Mouse (Mus musculus): Measurements from ENCODE around the gene Zfyve28. TPM values are rescaled to one million over a fixed set of nuclear protein-coding genes. Genes with fewer than 3 reads are reported as not detected.
A peak's percentile ranks its signal among the peaks of the same experiment; 100 is the strongest.

Zfyve28 gene
- total and polyA plus RNA-seq, 3 experiments, result 0.65 to 1.3 (median 0.75) TPM

DNA sequence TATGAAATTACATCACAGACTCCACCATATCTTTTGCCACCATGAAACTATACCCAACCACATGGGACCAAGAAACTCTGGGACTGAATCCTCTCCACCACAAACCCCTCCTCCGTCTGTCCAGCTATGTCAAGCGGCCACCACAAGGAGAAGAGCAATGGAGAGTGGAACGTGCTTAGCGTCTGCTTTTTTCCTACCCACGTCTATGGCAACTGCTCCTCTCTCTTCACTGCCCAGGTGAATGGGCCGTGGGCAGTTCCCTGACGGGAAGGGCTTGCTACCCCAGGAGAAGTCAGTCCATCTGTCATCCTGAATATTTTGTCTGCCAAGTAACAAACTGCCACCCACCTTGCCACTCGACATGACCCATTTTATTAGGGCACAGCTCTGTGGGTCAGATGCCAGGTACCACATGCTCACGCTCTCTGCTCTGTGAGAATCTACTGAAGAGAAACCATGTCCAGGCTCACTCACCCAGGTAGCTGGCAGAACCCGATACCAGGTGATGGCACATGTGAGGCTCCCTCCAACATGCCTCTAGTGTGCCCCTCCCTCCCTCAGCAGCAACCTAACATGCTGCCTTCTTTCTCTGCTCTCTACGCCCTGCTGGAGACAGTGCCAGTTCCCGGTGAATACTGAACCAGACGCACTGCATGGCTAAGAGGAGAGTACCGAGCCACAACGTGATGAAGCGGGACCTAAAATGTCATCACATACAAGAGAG lies 18.9 kb downstream of the Zfyve28 start:
- DNase-seq, result no peak
- TF ChIP-seq EP300 (IDR thresholded peaks at IDR 0.05; ENCODE audit: insufficient read depth, low read depth, low read length) (no peak), CTCF (IDR thresholded peaks at IDR 0.05) (no peak), POLR2A (IDR thresholded peaks at IDR 0.05; ENCODE audit: insufficient read depth, low read depth, low read length) (no peak)
- Histone ChIP-seq H3K27ac (no peak overlapping the region), H3K27me3 (ENCODE audit: control insufficient read depth, insufficient read depth, low read length) (no peaks in the 10 kb centered on the region), H3K9ac (ENCODE audit: low read depth, low read length) (no peak overlapping the region), H3K36me3 (ENCODE audit: control insufficient read depth, insufficient read depth, low read length) (no peaks in the 10 kb centered on the region), H3K79me2 (replicated peaks; ENCODE audit: control insufficient read depth, insufficient read depth, low read length) (no peaks in the 10 kb centered on the region), H3K4me1 (ENCODE audit: control insufficient read depth, insufficient read depth, low read length) (no peaks in the 10 kb centered on the region), H3K4me3 (no peak overlapping the region)
- intact Hi-C loops (cut with DNase I), result no loop called here
- WGBS, result 78% methylated on average over 16 of the region's 16 CpGs

- Histone ChIP-seq H3K27ac (no peak overlapping the region), H3K4me1 (ENCODE audit: control insufficient read depth, insufficient read depth, low read length) (no peaks in the 10 kb centered on the region), H3K4me3 (no peak overlapping the region), H3K36me3 (ENCODE audit: control insufficient read depth, insufficient read depth, low read length) (no peaks in the 10 kb centered on the region), H3K79me2 (replicated peaks; ENCODE audit: control insufficient read depth, insufficient read depth, low read length) (no peaks in the 10 kb centered on the region), H3K9ac (ENCODE audit: low read depth, low read length) (no peak overlapping the region), H3K27me3 (ENCODE audit: control insufficient read depth, insufficient read depth, low read length) (no peaks in the 10 kb centered on the region)
- WGBS, result 50% methylated on average over 4 of the region's 4 CpGs
- intact Hi-C loops (cut with DNase I), result no loop called here
- TF ChIP-seq EP300 (IDR thresholded peaks at IDR 0.05; ENCODE audit: insufficient read depth, low read depth, low read length) (no peak), CTCF (IDR thresholded peaks at IDR 0.05) (no peak), POLR2A (IDR thresholded peaks at IDR 0.05; ENCODE audit: insufficient read depth, low read depth, low read length) (no peak)
- DNase-seq, result no peak
These were observed 22.2 kb downstream of the Zfyve28 start for GRCm38 (mm10) chr5:34266065-34266464.

DNA sequence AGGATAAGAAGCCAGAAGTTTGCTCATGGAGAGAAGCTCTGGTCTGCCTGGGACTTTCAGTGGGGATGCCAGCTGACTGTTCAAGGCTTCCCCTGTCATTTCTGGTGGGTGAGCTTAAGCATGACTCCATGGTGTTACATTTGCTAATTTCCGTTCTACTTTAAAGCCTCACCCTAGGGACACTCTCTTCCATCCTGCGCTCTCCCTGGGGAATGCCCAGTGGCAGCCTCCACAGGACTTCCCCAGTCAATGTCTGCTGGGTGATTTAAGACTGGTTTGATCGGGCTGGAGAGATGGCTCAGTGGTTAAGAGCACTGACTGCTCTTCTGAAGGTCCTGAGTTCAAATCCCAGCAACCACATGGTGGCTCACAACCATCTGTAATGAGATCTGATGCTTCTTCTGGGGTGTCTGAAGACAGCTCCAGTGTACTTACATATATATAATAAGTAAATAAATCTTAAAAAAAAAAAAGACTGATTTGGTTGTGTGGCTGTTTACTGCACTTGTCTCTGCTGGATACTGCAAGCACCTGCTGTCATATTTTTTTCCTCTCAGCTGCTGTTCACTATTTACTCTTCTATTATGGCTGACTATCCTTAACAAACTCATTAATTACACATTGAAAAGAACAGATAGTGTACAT lies 29.0 kb downstream of the Zfyve28 start:
- no peak overlapping the region for H3K27ac ChIP-seq
- no peak overlapping the region for H3K4me3 ChIP-seq
- peaks cover under 1% of the 10 kb centered on the region; the same call in 1 of the 2 replicates for H3K4me1 ChIP-seq (ENCODE audit: control insufficient read depth, insufficient read depth, low read length)
- 60% methylated on average over 3 of the region's 3 CpGs for WGBS
- TF ChIP-seq CTCF (IDR thresholded peaks at IDR 0.05) (no peak), POLR2A (IDR thresholded peaks at IDR 0.05; ENCODE audit: insufficient read depth, low read depth, low read length) (no peak), EP300 (IDR thresholded peaks at IDR 0.05; ENCODE audit: insufficient read depth, low read depth, low read length) (no peak)
- H3K27me3 ChIP-seq (ENCODE audit: control insufficient read depth, insufficient read depth, low read length), result no peaks in the 10 kb centered on the region
- intact Hi-C loops (cut with DNase I), result loop anchor here (5.0 kb wide), 1 partner anchor 162 kb away; no protein-coding TSS in a partner anchor
- DNase-seq, result no peak
- H3K79me2 ChIP-seq (replicated peaks; ENCODE audit: control insufficient read depth, insufficient read depth, low read length), result no peaks in the 10 kb centered on the region
- no peaks in the 10 kb centered on the region for H3K36me3 ChIP-seq (ENCODE audit: control insufficient read depth, insufficient read depth, low read length)
- H3K9ac ChIP-seq (ENCODE audit: low read depth, low read length), result no peak overlapping the region

GRCm38 (mm10) chr5:34255189-34255588 lies 33.1 kb downstream of the Zfyve28 start:
- 77% methylated on average over 3 of the region's 3 CpGs for WGBS
- no peak for TF ChIP-seq EP300 (IDR thresholded peaks at IDR 0.05; ENCODE audit: insufficient read depth, low read depth, low read length)
- peak; percentile 74 for TF ChIP-seq CTCF (IDR thresholded peaks at IDR 0.05)
- no peak for TF ChIP-seq POLR2A (IDR thresholded peaks at IDR 0.05; ENCODE audit: insufficient read depth, low read depth, low read length)
- Histone ChIP-seq H3K79me2 (replicated peaks; ENCODE audit: control insufficient read depth, insufficient read depth, low read length) (no peaks in the 10 kb centered on the region), H3K36me3 (ENCODE audit: control insufficient read depth, insufficient read depth, low read length) (no peaks in the 10 kb centered on the region), H3K27me3 (ENCODE audit: control insufficient read depth, insufficient read depth, low read length) (no peaks in the 10 kb centered on the region), H3K9ac (ENCODE audit: low read depth, low read length) (no peak overlapping the region), H3K4me3 (no peak overlapping the region), H3K4me1 (ENCODE audit: control insufficient read depth, insufficient read depth, low read length) (peaks cover 2% of the 10 kb centered on the region; the same call in 1 of the 2 replicates), H3K27ac (no peak overlapping the region)
- no peak for DNase-seq
- intact Hi-C loops (cut with DNase I), result loop anchor here (1.0 to 5.0 kb wide), 3 partner anchors 45 to 158 kb away; no protein-coding TSS in a partner anchor

DNA sequence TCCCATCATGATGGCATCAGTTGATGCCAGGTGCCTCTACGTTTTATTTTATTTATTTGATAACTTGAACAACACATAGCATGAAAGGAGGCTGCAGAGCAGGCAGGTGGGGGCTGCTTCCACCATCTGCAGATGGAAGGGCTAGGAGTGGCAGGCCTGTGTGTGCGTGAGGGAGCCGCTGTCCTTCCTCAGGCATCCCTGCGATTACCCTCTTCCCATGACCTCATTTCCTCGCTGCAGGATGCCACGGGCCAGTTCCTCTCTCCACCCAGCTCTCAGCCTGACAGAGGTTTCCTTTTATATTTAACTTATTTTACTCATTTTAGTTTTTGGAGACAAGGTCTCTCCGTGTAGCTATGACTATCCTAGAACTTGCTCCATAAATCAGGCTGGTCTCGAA lies 33.9 kb downstream of the Zfyve28 start:
- Histone ChIP-seq H3K79me2 (replicated peaks; ENCODE audit: control insufficient read depth, insufficient read depth, low read length) (no peaks in the 10 kb centered on the region), H3K36me3 (ENCODE audit: control insufficient read depth, insufficient read depth, low read length) (no peaks in the 10 kb centered on the region), H3K4me3 (no peak overlapping the region), H3K27me3 (ENCODE audit: control insufficient read depth, insufficient read depth, low read length) (no peaks in the 10 kb centered on the region), H3K4me1 (ENCODE audit: control insufficient read depth, insufficient read depth, low read length) (peaks cover 2% of the 10 kb centered on the region; the same call in 1 of the 2 replicates), H3K9ac (ENCODE audit: low read depth, low read length) (no peak overlapping the region), H3K27ac (no peak overlapping the region)
- intact Hi-C loops (cut with DNase I), result loop anchor here (2.0 kb wide), 1 partner anchor 114 kb away; no protein-coding TSS in a partner anchor
- TF ChIP-seq EP300 (IDR thresholded peaks at IDR 0.05; ENCODE audit: insufficient read depth, low read depth, low read length), result no peak
- no peak for TF ChIP-seq POLR2A (IDR thresholded peaks at IDR 0.05; ENCODE audit: insufficient read depth, low read depth, low read length)
- TF ChIP-seq CTCF (IDR thresholded peaks at IDR 0.05), result no peak
- DNase-seq, result no peak
- 39% methylated on average over 8 of the region's 8 CpGs for WGBS
